Mouse (Mus musculus): ENCODE results near the gene Tnfrsf17. TPM values are rescaled to one million over a fixed set of nuclear protein-coding genes. Genes with fewer than 3 reads are reported as not detected.
"Not testable (repeated sequence)": the region's sequence is repeated elsewhere in the genome, so short reads cannot be mapped to it uniquely, and the experiment has no call there.

Tnfrsf17 gene
- not detected for total RNA-seq (2021)
- long read RNA-seq, experiment 1, result 0 reads
- long read RNA-seq, experiment 2, result 0 reads

DNA sequence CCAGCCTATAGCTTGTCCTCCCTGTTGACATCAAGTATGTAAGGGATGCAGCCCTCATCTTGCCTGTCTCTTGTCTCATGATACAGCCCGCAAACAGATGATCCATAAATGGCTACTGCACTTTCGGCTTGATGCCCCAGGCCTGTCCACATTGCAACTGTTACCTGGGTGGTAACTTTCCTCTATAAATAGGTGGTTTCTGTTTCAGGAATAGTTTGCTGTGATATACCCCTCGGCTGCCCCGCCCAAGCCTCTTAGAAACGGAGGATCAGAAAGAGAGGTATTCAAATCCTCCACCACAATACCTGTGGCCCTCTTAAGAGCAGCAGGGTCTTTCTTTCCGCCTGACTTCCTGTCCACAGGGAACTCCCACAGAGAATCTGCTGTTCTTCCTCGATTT lies at the start of gene Tnfrsf17:
Tnfrsf17 (plus strand) TSS at position 301 of the 400 bp plus-strand sequence.
- TF ChIP-seq CTCF (conservative IDR thresholded peaks at IDR 0.05), result no peak
- DNase-seq (ENCODE audit: low spot score in 2 of 2), result no peak
- Histone ChIP-seq H3K27ac (peak within 1 kb of the TSS; percentile 47; the same call in 1 of the 2 replicates), H3K4me3 (0 out of 2 replicates have a peak within 1 kb of the TSS, but pooled peaks have one; percentile 18)

GRCm38 (mm10) chr16:11266556-11266955 lies 47.1 kb upstream of the Tnfrsf17 start:
- Histone ChIP-seq H3K27ac (no peak overlapping the region), H3K4me3 (no peak overlapping the region)
- TF ChIP-seq CTCF (conservative IDR thresholded peaks at IDR 0.05), result no peak
- DNase-seq (ENCODE audit: low spot score in 2 of 2), result no peak

GRCm38 (mm10) chr16:11269808-11270207 lies 43.8 kb upstream of the Tnfrsf17 start:
- TF ChIP-seq CTCF (conservative IDR thresholded peaks at IDR 0.05), result no peak
- DNase-seq (ENCODE audit: low spot score in 2 of 2), result no peak
- no peak overlapping the region for H3K4me3 ChIP-seq
- H3K27ac ChIP-seq, result no peak overlapping the region

DNA sequence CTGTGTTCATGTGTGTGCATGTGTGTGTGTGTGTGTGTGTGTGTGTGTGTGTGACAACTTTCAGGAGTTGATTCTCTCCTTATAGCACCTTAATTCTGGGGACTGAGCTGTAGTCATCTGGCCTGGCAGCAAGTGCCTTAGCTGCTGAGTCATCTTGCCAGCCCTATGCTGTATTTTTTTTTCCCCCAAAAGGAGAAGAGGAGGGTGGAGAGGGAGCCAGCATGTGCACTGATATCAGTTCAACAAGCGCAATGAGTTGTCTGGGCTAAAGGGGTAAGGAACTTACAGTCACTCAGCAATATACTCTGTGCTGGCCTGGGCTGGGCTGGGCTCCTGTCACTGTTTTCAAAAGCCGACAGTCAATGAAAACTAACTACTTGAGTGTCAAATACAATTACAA lies 43.0 kb upstream of the Tnfrsf17 start:
- no peak overlapping the region for H3K4me3 ChIP-seq
- TF ChIP-seq CTCF (conservative IDR thresholded peaks at IDR 0.05), result no peak
- H3K27ac ChIP-seq, result no peak overlapping the region
- no peak for DNase-seq (ENCODE audit: low spot score in 2 of 2)

DNA sequence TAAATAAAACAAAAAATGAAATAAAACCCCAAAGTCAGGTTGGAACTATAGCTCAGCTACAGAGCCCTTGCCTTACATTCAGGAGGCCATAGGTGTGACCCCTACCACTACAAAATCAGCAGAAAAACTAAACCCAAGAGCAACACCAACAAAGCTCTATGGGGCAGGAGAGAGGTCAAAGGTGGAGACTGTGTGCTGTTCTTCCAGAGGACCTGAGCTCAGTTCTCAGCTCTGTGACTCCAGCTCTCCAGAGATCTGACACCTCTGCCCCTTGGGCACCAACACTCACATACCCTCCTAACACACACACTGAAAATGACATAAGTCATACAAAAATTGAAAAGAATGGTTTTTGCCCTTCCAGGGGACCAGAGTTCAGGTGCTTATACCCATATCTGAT lies 42.5 kb upstream of the Tnfrsf17 start:
- no peak for DNase-seq (ENCODE audit: low spot score in 2 of 2)
- Histone ChIP-seq H3K4me3 (no peak overlapping the region), H3K27ac (no peak overlapping the region)
- TF ChIP-seq CTCF (conservative IDR thresholded peaks at IDR 0.05), result no peak

DNA sequence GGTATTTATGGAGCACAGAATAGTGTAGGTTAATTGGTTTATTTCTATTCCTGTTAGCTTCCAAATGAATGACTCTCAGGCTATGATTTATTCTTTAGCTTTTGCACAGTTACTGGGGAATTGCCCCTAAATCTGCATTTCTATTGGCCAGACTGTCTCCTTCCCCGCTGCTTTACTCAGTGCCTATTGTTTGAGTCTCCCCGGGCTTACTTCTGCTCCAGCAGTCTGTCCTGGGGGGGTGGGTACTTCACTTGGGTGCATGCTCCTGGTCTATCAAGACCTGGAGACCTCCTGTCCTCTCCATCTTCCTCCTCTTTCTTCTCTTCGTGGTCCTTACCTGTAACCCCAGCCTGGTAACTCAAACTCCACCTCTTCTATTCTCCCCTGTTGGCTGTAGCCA lies 36.7 kb upstream of the Tnfrsf17 start:
- TF ChIP-seq CTCF (conservative IDR thresholded peaks at IDR 0.05), result no peak
- H3K4me3 ChIP-seq, result no peak overlapping the region
- no peak for DNase-seq (ENCODE audit: low spot score in 2 of 2)
- H3K27ac ChIP-seq, result no peak overlapping the region

DNA sequence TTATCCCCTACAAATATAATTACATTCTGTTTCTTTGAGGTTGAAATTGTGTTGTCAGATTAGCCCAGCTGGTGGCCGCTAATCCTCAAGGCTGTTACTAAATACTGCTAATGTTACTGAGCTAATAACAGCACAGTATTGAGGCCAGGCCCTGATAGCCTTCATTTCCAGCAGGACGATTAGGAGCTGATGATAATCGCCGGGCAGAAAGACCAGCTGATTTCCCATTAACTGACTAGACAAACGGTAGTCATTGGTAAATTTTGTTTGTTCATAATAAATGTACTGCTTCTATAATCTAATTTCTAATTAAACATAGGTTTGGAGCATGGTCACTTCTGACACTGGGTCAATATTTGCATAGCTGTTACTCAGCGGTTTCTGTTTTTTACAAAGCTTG lies 34.8 kb upstream of the Tnfrsf17 start:
- Histone ChIP-seq H3K27ac (no peak overlapping the region), H3K4me3 (no peak overlapping the region)
- DNase-seq (ENCODE audit: low spot score in 2 of 2), result no peak
- no peak for TF ChIP-seq CTCF (conservative IDR thresholded peaks at IDR 0.05)

DNA sequence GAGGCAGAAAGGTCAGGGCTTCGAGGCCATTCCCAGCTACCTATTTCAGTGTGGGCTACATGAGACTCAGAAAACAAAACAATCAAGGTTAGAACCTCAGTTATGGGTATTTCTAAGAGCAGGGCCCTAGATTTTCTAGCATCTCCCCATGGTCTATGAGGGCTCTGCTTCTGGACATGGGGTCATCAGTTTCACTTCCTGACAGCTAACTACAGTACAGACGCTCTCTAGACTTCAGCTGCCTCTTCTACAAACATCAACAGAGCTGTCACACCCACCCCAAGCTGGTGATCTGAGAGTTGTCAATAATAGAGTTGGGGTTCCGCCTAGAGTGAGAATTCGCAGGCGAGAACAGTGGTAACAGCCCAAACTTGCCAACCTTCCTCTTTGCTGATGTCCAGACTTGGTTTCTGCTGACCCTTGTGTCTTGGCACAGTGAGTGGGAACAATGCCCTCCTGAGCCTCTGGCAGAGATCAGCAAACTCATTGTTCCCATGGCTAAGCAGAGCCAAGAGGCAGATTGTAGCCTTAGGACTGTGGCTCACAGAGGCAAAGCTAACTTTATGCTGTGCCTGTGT lies 30.9 kb upstream of the Tnfrsf17 start:
- peak in 1 of 2 experiments; percentile 38 for DNase-seq (ENCODE audit: low spot score in 2 of 2)
- Histone ChIP-seq H3K4me3 (no peak overlapping the region), H3K27ac (peak overlapping the region; percentile 68)
- TF ChIP-seq CTCF (conservative IDR thresholded peaks at IDR 0.05), result no peak

DNA sequence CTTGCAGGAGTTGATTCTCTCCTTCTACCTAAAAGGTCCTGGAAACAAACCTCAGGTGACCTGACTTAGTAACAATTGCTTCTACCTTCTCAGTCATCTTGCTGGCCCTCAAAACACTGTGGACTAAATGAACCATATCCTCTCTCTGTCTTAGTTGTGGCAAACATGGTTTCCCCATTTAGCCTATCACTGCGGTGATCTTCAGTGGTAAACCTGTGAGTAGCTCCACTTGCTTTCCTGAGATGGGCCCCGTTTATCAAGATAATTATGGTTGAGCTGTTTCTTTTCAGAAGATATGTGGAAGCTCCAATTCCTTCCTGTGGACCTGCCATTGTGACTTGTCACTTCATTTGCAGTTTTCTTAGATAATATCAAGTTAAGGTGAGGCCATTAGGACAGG lies 28.7 kb upstream of the Tnfrsf17 start:
- no peak overlapping the region for H3K4me3 ChIP-seq
- H3K27ac ChIP-seq, result no peak overlapping the region
- no peak for DNase-seq (ENCODE audit: low spot score in 2 of 2)
- TF ChIP-seq CTCF (conservative IDR thresholded peaks at IDR 0.05), result no peak

DNA sequence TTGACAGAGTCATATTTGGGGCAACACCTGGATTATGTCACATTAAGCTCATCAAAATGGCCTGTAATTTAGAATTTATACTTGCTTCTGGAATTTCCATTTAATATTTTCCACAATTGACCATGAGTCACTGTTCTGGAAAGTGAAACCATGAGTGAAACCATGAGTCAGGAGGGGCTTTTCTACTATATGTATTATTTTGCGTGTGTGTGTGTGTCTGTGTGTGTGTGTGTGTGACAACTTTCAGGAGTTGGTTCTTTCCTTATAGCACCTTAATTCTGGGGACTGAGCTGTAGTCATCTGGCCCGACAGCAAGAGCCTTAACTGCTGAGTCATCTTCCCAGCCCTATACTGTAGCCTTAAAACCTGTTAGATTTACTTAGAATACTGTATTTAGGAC lies 27.7 kb upstream of the Tnfrsf17 start:
- TF ChIP-seq CTCF (conservative IDR thresholded peaks at IDR 0.05), result no peak
- DNase-seq (ENCODE audit: low spot score in 2 of 2), result no peak
- Histone ChIP-seq H3K27ac (no peak overlapping the region), H3K4me3 (no peak overlapping the region)

GRCm38 (mm10) chr16:11288873-11289272 lies 24.7 kb upstream of the Tnfrsf17 start:
- not testable (repeated sequence) for H3K27ac ChIP-seq, H3K4me3 ChIP-seq

DNA sequence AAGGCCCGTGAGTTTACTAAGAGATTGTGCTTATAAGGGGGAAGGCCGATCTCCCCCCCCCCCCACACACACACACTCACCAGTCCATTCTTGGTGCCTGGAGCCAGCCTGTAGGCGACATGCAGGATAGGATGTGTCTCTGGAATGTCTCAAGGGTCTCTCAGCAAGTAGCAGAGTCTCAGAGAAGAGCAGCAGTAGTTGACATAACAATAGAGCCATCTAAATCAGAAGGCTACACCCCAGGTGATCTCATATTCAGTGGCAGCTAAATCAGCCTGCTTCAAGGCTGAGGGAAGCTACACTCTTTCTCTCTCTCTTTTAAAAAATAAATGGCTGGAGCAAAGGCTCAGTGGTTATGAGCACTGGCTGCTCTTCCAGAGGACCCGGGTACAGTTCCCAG lies 18.0 kb upstream of the Tnfrsf17 start:
- DNase-seq (ENCODE audit: low spot score in 2 of 2); H3K4me3 ChIP-seq; H3K27ac ChIP-seq: not testable (repeated sequence)

More at GRCm38 (mm10) chr16:11288873-11289272, 24.7 kb upstream of the Tnfrsf17 start:
- not testable (repeated sequence) for DNase-seq (ENCODE audit: low spot score in 2 of 2)

GRCm38 (mm10) chr16:11297700-11298099 lies 15.9 kb upstream of the Tnfrsf17 start:
- peak in 1 of 2 experiments; percentile 9 for DNase-seq (ENCODE audit: low spot score in 2 of 2)
- peak; percentile 70 for TF ChIP-seq CTCF (conservative IDR thresholded peaks at IDR 0.05)
- H3K4me3 ChIP-seq, H3K27ac ChIP-seq: not testable (repeated sequence)

- no peak overlapping the region for H3K4me3 ChIP-seq
- H3K27ac ChIP-seq, result no peak overlapping the region
- no peak for DNase-seq (ENCODE audit: low spot score in 2 of 2)
- TF ChIP-seq CTCF (conservative IDR thresholded peaks at IDR 0.05), result no peak
Observed at GRCm38 (mm10) chr16:11303741-11304140, 9.9 kb upstream of the Tnfrsf17 start.

All from layer of hippocampus, adult 2 months (tissue).